Mouse (Mus musculus) ZHBTc4 (cell line): ENCODE measurements around the gene Lrp2.
A peak's percentile ranks its signal among the peaks of the same experiment; 100 is the strongest.

Source experiments
- DNase-seq: peaks from one replicate; pipeline ENCODE4 v3.0.0-alpha.2; 2011; ENCODE audit warnings: low read depth, low spot score

The Lrp2 gene

GRCm38 (mm10) chr2:69405692-69406091, 180.2 kb downstream of the Lrp2 start:
- no peak for DNase-seq

GRCm38 (mm10) chr2:69402309-69402708, 183.6 kb downstream of the Lrp2 start:
- no peak for DNase-seq

GRCm38 (mm10) chr2:69401891-69402290, 184.0 kb downstream of the Lrp2 start:
- DNase-seq: no peak

GRCm38 (mm10) chr2:69400866-69401604, 184.8 kb downstream of the Lrp2 start:
- no peak for DNase-seq

- DNase-seq: no peak
These were observed 189.0 kb downstream of the Lrp2 start for GRCm38 (mm10) chr2:69396760-69397435.

- DNase-seq: no peak
These were observed 190.1 kb downstream of the Lrp2 start for GRCm38 (mm10) chr2:69395597-69396248.

GRCm38 (mm10) chr2:69393947-69394346, 191.9 kb downstream of the Lrp2 start:
- DNase-seq: no peak

- no peak for DNase-seq
These were observed 199.6 kb downstream of the Lrp2 start for GRCm38 (mm10) chr2:69386118-69386871.

GRCm38 (mm10) chr2:69382838-69383237, 203.0 kb downstream of the Lrp2 start:
- DNase-seq: no peak

GRCm38 (mm10) chr2:69381740-69382139, 204.1 kb downstream of the Lrp2 start:
- DNase-seq: peak; percentile 73

- no peak for DNase-seq
These were observed 205.6 kb downstream of the Lrp2 start, which contains the start of gene Dhrs9 for GRCm38 (mm10) chr2:69380281-69380680. Gene Dhrs9, plus strand, starts transcription at chr2:69380445.

GRCm38 (mm10) chr2:69379801-69380200, 206.1 kb downstream of the Lrp2 start:
- no peak for DNase-seq

GRCm38 (mm10) chr2:69376780-69377179, 209.1 kb downstream of the Lrp2 start:
- no peak for DNase-seq
